Mouse (Mus musculus): ENCODE results near the gene Baiap2l2. TPM values are rescaled to one million over a fixed set of nuclear protein-coding genes. Genes with fewer than 3 reads are reported as not detected.
A peak's percentile ranks its signal among the peaks of the same experiment; 100 is the strongest.

The Baiap2l2 gene
- polyA plus RNA-seq, 1 experiment: not detected

GRCm38 (mm10) chr15:79224685-79225084 is 60.7 kb downstream of the Baiap2l2 start:
- H3K4me3 ChIP-seq (replicated peaks): peak overlapping the region; percentile 77
- no peak for TF ChIP-seq GATA1 (IDR thresholded peaks at IDR 0.05; ENCODE audit: borderline replicate concordance, low read length)
- no peak for TF ChIP-seq FLI1 (IDR thresholded peaks at IDR 0.05; ENCODE audit: low read length)
- H3K9me3 ChIP-seq: 0 out of 2 replicates have a peak, but pooled peaks cover 2% of the 10 kb centered on the region
- H3K4me1 ChIP-seq: peaks cover 19% of the 10 kb centered on the region
- H3K36me3 ChIP-seq (replicated peaks; ENCODE audit: low read length): no peaks in the 10 kb centered on the region
- H3K27me3 ChIP-seq (replicated peaks): peaks cover 35% of the 10 kb centered on the region

GRCm38 (mm10) chr15:79223641-79224040 is 61.7 kb downstream of the Baiap2l2 start:
- 0 out of 2 replicates have a peak, but pooled peaks cover 2% of the 10 kb centered on the region for H3K9me3 ChIP-seq
- H3K27me3 ChIP-seq (replicated peaks): peaks cover 38% of the 10 kb centered on the region
- TF ChIP-seq FLI1 (IDR thresholded peaks at IDR 0.05; ENCODE audit: low read length) (no peak), GATA1 (IDR thresholded peaks at IDR 0.05; ENCODE audit: borderline replicate concordance, low read length) (no peak)
- no peaks in the 10 kb centered on the region for H3K36me3 ChIP-seq (replicated peaks; ENCODE audit: low read length)
- H3K4me3 ChIP-seq (replicated peaks): no peak overlapping the region
- H3K4me1 ChIP-seq: peaks cover 16% of the 10 kb centered on the region

GRCm38 (mm10) chr15:79219572-79219971 is 65.8 kb downstream of the Baiap2l2 start:
- TF ChIP-seq GATA1 (IDR thresholded peaks at IDR 0.05; ENCODE audit: borderline replicate concordance, low read length): no peak
- TF ChIP-seq FLI1 (IDR thresholded peaks at IDR 0.05; ENCODE audit: low read length): no peak
- Histone ChIP-seq H3K4me3 (replicated peaks) (no peak overlapping the region), H3K4me1 (peaks cover 5% of the 10 kb centered on the region), H3K36me3 (replicated peaks; ENCODE audit: low read length) (no peaks in the 10 kb centered on the region), H3K27me3 (replicated peaks) (peaks cover 62% of the 10 kb centered on the region), H3K9me3 (no peaks in the 10 kb centered on the region)

GRCm38 (mm10) chr15:79216191-79216590 is 69.1 kb downstream of the Baiap2l2 start:
- Histone ChIP-seq H3K27me3 (replicated peaks) (peaks cover 62% of the 10 kb centered on the region), H3K4me3 (replicated peaks) (no peak overlapping the region), H3K36me3 (replicated peaks; ENCODE audit: low read length) (no peaks in the 10 kb centered on the region), H3K4me1 (peaks cover 23% of the 10 kb centered on the region), H3K9me3 (no peaks in the 10 kb centered on the region)
- TF ChIP-seq FLI1 (IDR thresholded peaks at IDR 0.05; ENCODE audit: low read length) (no peak), GATA1 (IDR thresholded peaks at IDR 0.05; ENCODE audit: borderline replicate concordance, low read length) (no peak)

GRCm38 (mm10) chr15:79213591-79213990 is 71.7 kb downstream of the Baiap2l2 start:
- Histone ChIP-seq H3K36me3 (replicated peaks; ENCODE audit: low read length) (no peaks in the 10 kb centered on the region), H3K9me3 (no peaks in the 10 kb centered on the region), H3K27me3 (replicated peaks) (peaks cover 60% of the 10 kb centered on the region), H3K4me1 (peaks cover 38% of the 10 kb centered on the region), H3K4me3 (replicated peaks) (no peak overlapping the region)
- TF ChIP-seq FLI1 (IDR thresholded peaks at IDR 0.05; ENCODE audit: low read length) (no peak), GATA1 (IDR thresholded peaks at IDR 0.05; ENCODE audit: borderline replicate concordance, low read length) (no peak)

- H3K4me3 ChIP-seq (replicated peaks): no peak overlapping the region
- no peaks in the 10 kb centered on the region for H3K36me3 ChIP-seq (replicated peaks; ENCODE audit: low read length)
- H3K9me3 ChIP-seq: no peaks in the 10 kb centered on the region
- TF ChIP-seq FLI1 (IDR thresholded peaks at IDR 0.05; ENCODE audit: low read length) (no peak), GATA1 (IDR thresholded peaks at IDR 0.05; ENCODE audit: borderline replicate concordance, low read length) (no peak)
- peaks cover 44% of the 10 kb centered on the region for H3K4me1 ChIP-seq
- peaks cover 67% of the 10 kb centered on the region for H3K27me3 ChIP-seq (replicated peaks)
These were observed 72.4 kb downstream of the Baiap2l2 start for GRCm38 (mm10) chr15:79212750-79213446.

- TF ChIP-seq FLI1 (IDR thresholded peaks at IDR 0.05; ENCODE audit: low read length) (no peak), GATA1 (IDR thresholded peaks at IDR 0.05; ENCODE audit: borderline replicate concordance, low read length) (no peak)
- H3K36me3 ChIP-seq (replicated peaks; ENCODE audit: low read length): no peaks in the 10 kb centered on the region
These were observed 75.0 kb downstream of the Baiap2l2 start for GRCm38 (mm10) chr15:79210357-79210756.

GRCm38 (mm10) chr15:79208758-79209439 is 76.4 kb downstream of the Baiap2l2 start:
- H3K36me3 ChIP-seq (replicated peaks; ENCODE audit: low read length): no peaks in the 10 kb centered on the region
- no peaks in the 10 kb centered on the region for H3K9me3 ChIP-seq
- TF ChIP-seq FLI1 (IDR thresholded peaks at IDR 0.05; ENCODE audit: low read length) (no peak), GATA1 (IDR thresholded peaks at IDR 0.05; ENCODE audit: borderline replicate concordance, low read length) (no peak)
- H3K4me1 ChIP-seq: peaks cover 43% of the 10 kb centered on the region
- H3K27me3 ChIP-seq (replicated peaks): peaks cover 66% of the 10 kb centered on the region
- H3K4me3 ChIP-seq (replicated peaks): peak overlapping the region; percentile 58

More at GRCm38 (mm10) chr15:79210357-79210756, 75.0 kb downstream of the Baiap2l2 start:
- H3K9me3 ChIP-seq: no peaks in the 10 kb centered on the region
- H3K4me1 ChIP-seq: peaks cover 44% of the 10 kb centered on the region
- H3K27me3 ChIP-seq (replicated peaks): peaks cover 69% of the 10 kb centered on the region
- H3K4me3 ChIP-seq (replicated peaks): no peak overlapping the region

GRCm38 (mm10) chr15:79208211-79208610 is 77.1 kb downstream of the Baiap2l2 start:
- Histone ChIP-seq H3K9me3 (no peaks in the 10 kb centered on the region), H3K27me3 (replicated peaks) (peaks cover 66% of the 10 kb centered on the region), H3K4me3 (replicated peaks) (no peak overlapping the region), H3K36me3 (replicated peaks; ENCODE audit: low read length) (no peaks in the 10 kb centered on the region), H3K4me1 (peaks cover 42% of the 10 kb centered on the region)
- TF ChIP-seq FLI1 (IDR thresholded peaks at IDR 0.05; ENCODE audit: low read length) (no peak), GATA1 (IDR thresholded peaks at IDR 0.05; ENCODE audit: borderline replicate concordance, low read length) (no peak)

Other genes starting within 250 kb of the Baiap2l2 start
- 10.8 and 18.1 TPM in 2 replicates for gene Galr3, start 243.7 kb downstream of the Baiap2l2 start, polyA plus RNA-seq (2012; ENCODE audit: insufficient read depth, low replicate concordance)
- gene Ankrd54, start 222.6 kb downstream of the Baiap2l2 start, polyA plus RNA-seq (2012; ENCODE audit: insufficient read depth, low replicate concordance): 32.5 and 90.9 TPM in 2 replicates
- 9.1 and 10.8 TPM in 2 replicates for gene Eif3l, start 210.4 kb downstream of the Baiap2l2 start, polyA plus RNA-seq (2012; ENCODE audit: insufficient read depth, low replicate concordance)
- 2.0 and 8.4 TPM in 2 replicates for gene Micall1, start 176.6 kb downstream of the Baiap2l2 start, polyA plus RNA-seq (2012; ENCODE audit: insufficient read depth, low replicate concordance)
- 56.4 and 173 TPM in 2 replicates for gene Polr2f, start 144.5 kb downstream of the Baiap2l2 start, polyA plus RNA-seq (2012; ENCODE audit: insufficient read depth, low replicate concordance)
- 4.1 TPM in 1 of 2 replicates, not detected in the other for gene 1700088E04Rik, start 144.3 kb downstream of the Baiap2l2 start, polyA plus RNA-seq (2012; ENCODE audit: insufficient read depth, low replicate concordance)
- gene Sox10, start 120.3 kb downstream of the Baiap2l2 start, polyA plus RNA-seq (2012; ENCODE audit: insufficient read depth, low replicate concordance): not detected in 2 replicates
- 9.5 and 16.0 TPM in 2 replicates for gene Pick1, start 56.4 kb downstream of the Baiap2l2 start, polyA plus RNA-seq (2012; ENCODE audit: insufficient read depth, low replicate concordance)
- gene Gm49486, start 56.1 kb downstream of the Baiap2l2 start, polyA plus RNA-seq (2012; ENCODE audit: insufficient read depth, low replicate concordance): not detected in 2 replicates
- not detected in 2 replicates for gene Slc16a8, start 30.8 kb downstream of the Baiap2l2 start, polyA plus RNA-seq (2012; ENCODE audit: insufficient read depth, low replicate concordance)
- gene Pla2g6, start 42.9 kb upstream of the Baiap2l2 start, polyA plus RNA-seq (2012; ENCODE audit: insufficient read depth, low replicate concordance): 26.0 and 37.7 TPM in 2 replicates
- gene Maff, start 61.1 kb upstream of the Baiap2l2 start, polyA plus RNA-seq (2012; ENCODE audit: insufficient read depth, low replicate concordance): 3.8 and 6.4 TPM in 2 replicates
- gene Tmem184b, start 118.0 kb upstream of the Baiap2l2 start, polyA plus RNA-seq (2012; ENCODE audit: insufficient read depth, low replicate concordance): 58.6 and 91.9 TPM in 2 replicates
- 77.4 and 115 TPM in 2 replicates for gene Csnk1e, start 170.0 kb upstream of the Baiap2l2 start, polyA plus RNA-seq (2012; ENCODE audit: insufficient read depth, low replicate concordance)
- not detected in 2 replicates for gene Kcnj4, start 219.7 kb upstream of the Baiap2l2 start, polyA plus RNA-seq (2012; ENCODE audit: insufficient read depth, low replicate concordance)
- gene Kdelr3, start 230.9 kb upstream of the Baiap2l2 start, polyA plus RNA-seq (2012; ENCODE audit: insufficient read depth, low replicate concordance): not detected in 2 replicates

Data from megakaryocyte, embryonic 14.5 days (primary cell).